Mouse (Mus musculus): ENCODE results near the gene H2-T24. TPM values are rescaled to one million over a fixed set of nuclear protein-coding genes. Genes with fewer than 3 reads are reported as not detected.
A peak's percentile ranks its signal among the peaks of the same experiment; 100 is the strongest.

Gene H2-T24
- total and polyA plus RNA-seq, 3 experiments = 14.1 to 25.9 TPM; not detected in 1

- Histone ChIP-seq H3K4me1 (ENCODE audit: control insufficient read depth in 1 of 2, insufficient read depth in 2 of 2, low read length in 2 of 2) (peaks cover 26 to 59% of the 10 kb centered on the region in 2 experiments), H3K27me3 (ENCODE audit: control insufficient read depth in 1 of 2, insufficient read depth in 2 of 2, low read length in 2 of 2) (no peaks in the 10 kb centered on the region), H3K4me3 (ENCODE audit: control insufficient read depth in 1 of 2, insufficient read depth in 1 of 2, low read depth in 2 of 2, low read length in 2 of 2) (peak overlapping the region; percentile 52), H3K36me3 (ENCODE audit: control insufficient read depth in 1 of 2, insufficient read depth in 2 of 2, low read length in 2 of 2) (peaks cover 13 to 58% of the 10 kb centered on the region in 2 experiments), H3K9me3 (replicated peaks; ENCODE audit: insufficient read depth, low read length) (no peaks in the 10 kb centered on the region), H3K27ac (ENCODE audit: control insufficient read depth, low read depth, low read length) (peak overlapping the region; percentile 97), H3K79me2 (ENCODE audit: control insufficient read depth, insufficient read depth, low read length, poor library complexity) (peaks cover 77% of the 10 kb centered on the region), H3K9ac (ENCODE audit: control insufficient read depth, low read depth, low read length, poor library complexity, severe bottlenecking) (peak overlapping the region; percentile 60)
- DNase-seq (ENCODE audit: low read depth, low spot score) = peak; percentile 34
- TF ChIP-seq MEF2A (IDR thresholded peaks at IDR 0.05; ENCODE audit: extremely low read depth, insufficient replicate concordance, low read depth, low read length, poor library complexity, severe bottlenecking) (no peak), MXI1 (IDR thresholded peaks at IDR 0.05; ENCODE audit: low read depth, low read length) (peak; percentile 90), POLR2AphosphoS2 (IDR thresholded peaks at IDR 0.05; ENCODE audit: low read length) (no peak), MAX (IDR thresholded peaks at IDR 0.05; ENCODE audit: low read length) (peak; percentile 90), MYC (IDR thresholded peaks at IDR 0.05; ENCODE audit: low read depth, low read length) (peak; percentile 97), USF1 (IDR thresholded peaks at IDR 0.05; ENCODE audit: low read depth, low read length) (peak; percentile 68)
Measured at GRCm38 (mm10) chr17:36019519-36019918, 841 bp downstream of the H2-T24 start.

GRCm38 (mm10) chr17:36018979-36019378 lies 1.4 kb downstream of the H2-T24 start:
- Histone ChIP-seq H3K79me2 (ENCODE audit: control insufficient read depth, insufficient read depth, low read length, poor library complexity) (peaks cover 78% of the 10 kb centered on the region), H3K9me3 (replicated peaks; ENCODE audit: insufficient read depth, low read length) (no peaks in the 10 kb centered on the region), H3K36me3 (ENCODE audit: control insufficient read depth in 1 of 2, insufficient read depth in 2 of 2, low read length in 2 of 2) (peaks cover 15 to 58% of the 10 kb centered on the region in 2 experiments), H3K27me3 (ENCODE audit: control insufficient read depth in 1 of 2, insufficient read depth in 2 of 2, low read length in 2 of 2) (no peaks in the 10 kb centered on the region), H3K4me1 (ENCODE audit: control insufficient read depth in 1 of 2, insufficient read depth in 2 of 2, low read length in 2 of 2) (peaks cover 22 to 57% of the 10 kb centered on the region in 2 experiments), H3K4me3 (ENCODE audit: control insufficient read depth in 1 of 2, insufficient read depth in 1 of 2, low read depth in 2 of 2, low read length in 2 of 2) (peak overlapping the region; percentile 32 to 52; a peak in 3 of 4 replicates), H3K9ac (ENCODE audit: control insufficient read depth, low read depth, low read length, poor library complexity, severe bottlenecking) (peak overlapping the region; percentile 60), H3K27ac (ENCODE audit: control insufficient read depth, low read depth, low read length) (peak overlapping the region; percentile 97)
- TF ChIP-seq HCFC1 (IDR thresholded peaks at IDR 0.05; ENCODE audit: low read depth, low read length) (no peak), POLR2AphosphoS5 (IDR thresholded peaks at IDR 0.05; ENCODE audit: borderline replicate concordance, low read depth, low read length) (no peak), CTCF (IDR thresholded peaks at IDR 0.05 in 2 of 3, conservative IDR thresholded peaks at IDR 0.05 in 1 of 3; ENCODE audit: control insufficient read depth in 1 of 3, insufficient read depth in 1 of 3, low read depth in 2 of 3, low read length in 3 of 3, poor library complexity in 1 of 3, severe bottlenecking in 1 of 3) (no peak), USF2 (IDR thresholded peaks at IDR 0.05; ENCODE audit: borderline replicate concordance in 1 of 2, insufficient read depth in 1 of 2, low read depth in 1 of 2, low read length in 2 of 2) (no peak), ETS1 (IDR thresholded peaks at IDR 0.05; ENCODE audit: low read depth, low read length) (no peak), RCOR1 (IDR thresholded peaks at IDR 0.05; ENCODE audit: low read depth, low read length) (no peak), RAD21 (IDR thresholded peaks at IDR 0.05; ENCODE audit: low read depth, low read length) (no peak)
- DNase-seq (ENCODE audit: low read depth, low spot score) = peak; percentile 42

- Histone ChIP-seq H3K27me3 (ENCODE audit: control insufficient read depth in 1 of 2, insufficient read depth in 2 of 2, low read length in 2 of 2) (no peaks in the 10 kb centered on the region), H3K9me3 (replicated peaks; ENCODE audit: insufficient read depth, low read length) (no peaks in the 10 kb centered on the region), H3K4me3 (ENCODE audit: control insufficient read depth in 1 of 2, insufficient read depth in 1 of 2, low read depth in 2 of 2, low read length in 2 of 2) (no peak overlapping the region), H3K36me3 (ENCODE audit: control insufficient read depth in 1 of 2, insufficient read depth in 2 of 2, low read length in 2 of 2) (peaks cover 15 to 40% of the 10 kb centered on the region in 2 experiments), H3K4me1 (ENCODE audit: control insufficient read depth in 1 of 2, insufficient read depth in 2 of 2, low read length in 2 of 2) (peaks cover 8 to 40% of the 10 kb centered on the region in 2 experiments), H3K9ac (ENCODE audit: control insufficient read depth, low read depth, low read length, poor library complexity, severe bottlenecking) (no peak overlapping the region), H3K27ac (ENCODE audit: control insufficient read depth, low read depth, low read length) (peak overlapping the region; percentile 11; the same call in 1 of the 2 replicates), H3K79me2 (ENCODE audit: control insufficient read depth, insufficient read depth, low read length, poor library complexity) (peaks cover 62% of the 10 kb centered on the region)
- TF ChIP-seq E2F4 (IDR thresholded peaks at IDR 0.05; ENCODE audit: borderline replicate concordance, low read depth, low read length) (no peak), MXI1 (IDR thresholded peaks at IDR 0.05; ENCODE audit: low read depth, low read length) (0 out of 2 replicates have a peak, but pooled peaks have one; percentile 19), USF2 (IDR thresholded peaks at IDR 0.05; ENCODE audit: borderline replicate concordance in 1 of 2, insufficient read depth in 1 of 2, low read depth in 1 of 2, low read length in 2 of 2) (no peak)
- DNase-seq (ENCODE audit: low read depth, low spot score) = peak; percentile 48
Measured at GRCm38 (mm10) chr17:36017046-36017445, 3.3 kb downstream of the H2-T24 start.

Measured in MEL (cell line).